ENCODE assay signal across 39 mouse cellular contexts in the genomic region with DNA sequence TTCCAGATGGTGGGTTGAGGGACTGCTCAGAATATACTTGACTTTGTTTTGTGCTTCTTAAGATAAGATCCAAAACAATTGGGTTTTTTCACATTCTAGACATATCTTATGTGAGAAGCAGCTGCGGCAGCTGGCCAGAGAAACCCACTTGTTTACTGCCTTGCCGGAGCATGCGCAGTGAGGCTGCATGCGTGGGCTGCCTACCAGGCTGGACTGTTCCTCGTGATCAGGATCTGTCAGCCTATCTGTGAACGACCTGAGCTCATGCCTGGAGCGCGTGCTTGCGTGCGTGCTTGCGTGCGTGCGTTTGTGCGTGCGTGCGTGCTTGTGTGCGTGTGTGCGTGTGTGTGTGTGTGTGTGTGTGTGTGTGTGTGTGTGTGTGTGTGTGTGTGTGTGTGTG. TPM values are rescaled to one million over a fixed set of nuclear protein-coding genes. Genes with fewer than 3 reads are reported as not detected.
DNase-seq lines count a peak whose midpoint lies in the region; TF ChIP-seq lines count a peak whose summit lies in the region.
"Not testable (repeated sequence)": the region's sequence is repeated elsewhere in the genome, so short reads cannot be mapped to it uniquely, and the experiment has no call there.
"Had no signal": no experiment of that assay in that cellular context is flagged by ENCODE, and none has a peak within 500 bp of the region (broad histone marks: within the 10 kb centered on the region; RNA-seq: fewer than 3 reads in every experiment).

No protein-coding gene starts in this region.

- peak; percentile 35 to 73 for DNase-seq in frontal cortex, adult 2 months (ENCODE audit: extremely low spot score in 1 of 2, low spot score in 1 of 2)
- DNase-seq in layer of hippocampus, adult 11-12 months (ENCODE audit: low spot score): peak; percentile 31
- DNase-seq in layer of hippocampus, adult 9-11 months: peak; percentile 70
- DNase-seq in left cerebral cortex, adult 8-10 months (ENCODE audit: low spot score in 2 of 2): peak; percentile 4 to 78
- peak; percentile 35 to 55 for DNase-seq in left cerebral cortex, postnatal 36 days (ENCODE audit: low spot score in 2 of 2)
- DNase-seq in right cerebral cortex, postnatal 10 days (ENCODE audit: low spot score in 2 of 2): peak; percentile 48 to 63

- H3K4me1 ChIP-seq in testis, adult 2 months (ENCODE audit: control insufficient read depth, insufficient read depth, low read length): not testable (repeated sequence)

- TF ChIP-seq POLR2A in testis, adult 2 months (IDR thresholded peaks at IDR 0.05; ENCODE audit: control insufficient read depth, low read depth, low read length): not testable (repeated sequence)

- not testable (repeated sequence) for H3K27ac ChIP-seq in testis, adult 2 months (ENCODE audit: control insufficient read depth, insufficient read depth, low read depth, low read length)

- peak overlapping the region; percentile 16 for H3K4me3 ChIP-seq in testis, adult 2 months (ENCODE audit: control insufficient read depth, low read depth, low read length)

- H3K27me3 ChIP-seq in testis, adult 2 months (ENCODE audit: control insufficient read depth, insufficient read depth, low read length): not testable (repeated sequence)

- H3K36me3 ChIP-seq in testis, adult 2 months (ENCODE audit: control insufficient read depth, insufficient read depth, low read length): not testable (repeated sequence)

- not testable (repeated sequence) for TF ChIP-seq CTCF in testis, adult 2 months (IDR thresholded peaks at IDR 0.05; ENCODE audit: control insufficient read depth, insufficient read depth, insufficient replicate concordance, low read depth, low read length)

- intact Hi-C loops in left cerebral cortex, postnatal 36 days (cut with DNase I): not testable (repeated sequence)

RNA-seq across cellular contexts. Expression of a gene that starts 1.4 kb away (rescaled TPM):
- 1.7 and 3.6 TPM in 2 replicates for polyA plus RNA-seq in frontal cortex, adult 2 months (2012; rRNA removed)
- total RNA-seq in left cerebral cortex, adult 8-10 months (2022): 1 to 10 TPM; 1.3 to 2.0 (median 1.7) TPM
- total RNA-seq in left cerebral cortex, postnatal 36 days (2021): 1 to 10 TPM in 1 of 2 experiments, under 1 TPM in 1; 0.79 to 1.0 TPM
- 0.29 and 3.1 TPM in 2 replicates for polyA plus RNA-seq in testis, adult 2 months (2012; rRNA removed)
- total RNA-seq: adrenal gland, adult 2 months; adrenal gland, postnatal 36 days; gastrocnemius, adult 18-20 months; gastrocnemius, postnatal 25 days; heart, adult 18-20 months; heart, postnatal 36 days; hindbrain, postnatal 0 days; megakaryocyte progenitor cell, adult 5-6 weeks had no signal
- polyA plus RNA-seq: activated CD4-positive, CD25-positive, alpha-beta regulatory T cell, adult 4 months; adrenal gland, adult 2 months; CD4-positive, CD25-positive, alpha-beta regulatory T cell, adult 4 months; cerebellum, adult 2 months; embryonic facial prominence, embryonic 14.5 days; erythroblast, embryonic 14.5 days; forebrain, embryonic 11.5 days; forebrain, embryonic 16.5 days; heart, embryonic 11.5 days; heart, embryonic 16.5 days; hindbrain, embryonic 12.5 days; hindbrain, postnatal 0 days; intestine, embryonic 15.5 days; kidney, adult 2 months; kidney, embryonic 16.5 days; limb, embryonic 13.5 days; liver, embryonic 11.5 days; liver, embryonic 16.5 days; lung, embryonic 15.5 days; midbrain, embryonic 10.5 days; midbrain, embryonic 15.5 days; neural tube, embryonic 15.5 days; spleen, adult 2 months; stomach, postnatal 0 days had no signal

RNA-seq across cellular contexts. Expression of a gene that starts 12.1 kb away (rescaled TPM):
- polyA plus RNA-seq in frontal cortex, adult 2 months (2012; rRNA removed): 0.06 TPM in 1 of 2 replicates, not detected in the other
- under 1 TPM in 2 of 4 experiments, not detected in 2; 0.35 to 0.44 TPM for total RNA-seq in left cerebral cortex, adult 8-10 months (2022)
- not detected for total RNA-seq in left cerebral cortex, postnatal 36 days (2021)
- polyA plus RNA-seq in testis, adult 2 months (2012; rRNA removed): 0.16 and 0.96 TPM in 2 replicates
- total RNA-seq: adrenal gland, adult 2 months; adrenal gland, postnatal 36 days; gastrocnemius, adult 18-20 months; gastrocnemius, postnatal 25 days; heart, adult 18-20 months; heart, postnatal 36 days; megakaryocyte progenitor cell, adult 5-6 weeks had no signal
- polyA plus RNA-seq: activated CD4-positive, CD25-positive, alpha-beta regulatory T cell, adult 4 months; adrenal gland, adult 2 months; CD4-positive, CD25-positive, alpha-beta regulatory T cell, adult 4 months; cerebellum, adult 2 months; embryonic facial prominence, embryonic 14.5 days; erythroblast, embryonic 14.5 days; forebrain, embryonic 11.5 days; heart, embryonic 11.5 days; heart, embryonic 16.5 days; intestine, embryonic 15.5 days; kidney, adult 2 months; kidney, embryonic 16.5 days; limb, embryonic 13.5 days; liver, embryonic 11.5 days; liver, embryonic 16.5 days; lung, embryonic 15.5 days; midbrain, embryonic 10.5 days; spleen, adult 2 months; stomach, postnatal 0 days had no signal

RNA-seq across cellular contexts. Expression of a gene that starts 21.9 kb away (rescaled TPM):
- polyA plus RNA-seq in frontal cortex, adult 2 months (2012; rRNA removed): not detected in 2 replicates
- not detected for total RNA-seq in left cerebral cortex, adult 8-10 months (2022)
- not detected for total RNA-seq in left cerebral cortex, postnatal 36 days (2021)
- not detected in 2 replicates for polyA plus RNA-seq in testis, adult 2 months (2012; rRNA removed)
- total RNA-seq: adrenal gland, adult 2 months; adrenal gland, postnatal 36 days; gastrocnemius, adult 18-20 months; gastrocnemius, postnatal 25 days; heart, adult 18-20 months; heart, postnatal 36 days; hindbrain, postnatal 0 days; layer of hippocampus, postnatal 25 days; megakaryocyte progenitor cell, adult 5-6 weeks had no signal
- polyA plus RNA-seq: activated CD4-positive, CD25-positive, alpha-beta regulatory T cell, adult 4 months; adrenal gland, adult 2 months; CD4-positive, CD25-positive, alpha-beta regulatory T cell, adult 4 months; cerebellum, adult 2 months; cortical plate, adult 2 months; erythroblast, embryonic 14.5 days; forebrain, embryonic 11.5 days; forebrain, embryonic 16.5 days; heart, embryonic 11.5 days; heart, embryonic 16.5 days; hindbrain, embryonic 12.5 days; hindbrain, postnatal 0 days; intestine, embryonic 15.5 days; kidney, adult 2 months; kidney, embryonic 16.5 days; limb, embryonic 13.5 days; liver, embryonic 11.5 days; liver, embryonic 16.5 days; lung, embryonic 15.5 days; midbrain, embryonic 10.5 days; midbrain, embryonic 15.5 days; neural tube, embryonic 15.5 days; spleen, adult 2 months; stomach, postnatal 0 days had no signal

RNA-seq across cellular contexts. Expression of a gene that starts 27.3 kb away (rescaled TPM):
- not detected in 2 replicates for polyA plus RNA-seq in frontal cortex, adult 2 months (2012; rRNA removed)
- total RNA-seq in left cerebral cortex, adult 8-10 months (2022): under 1 TPM in 3 of 4 experiments, not detected in 1; 0.09 to 0.13 (median 0.11) TPM
- total RNA-seq in left cerebral cortex, postnatal 36 days (2021): under 1 TPM in 1 of 2 experiments, not detected in 1; 0.11 TPM
- polyA plus RNA-seq in testis, adult 2 months (2012; rRNA removed): 0.35 TPM in 1 of 2 replicates, not detected in the other
- total RNA-seq: adrenal gland, adult 2 months; adrenal gland, postnatal 36 days; gastrocnemius, adult 18-20 months; gastrocnemius, postnatal 25 days; heart, adult 18-20 months; heart, postnatal 36 days; hindbrain, postnatal 0 days; megakaryocyte progenitor cell, adult 5-6 weeks had no signal
- polyA plus RNA-seq: activated CD4-positive, CD25-positive, alpha-beta regulatory T cell, adult 4 months; adrenal gland, adult 2 months; CD4-positive, CD25-positive, alpha-beta regulatory T cell, adult 4 months; cerebellum, adult 2 months; cortical plate, adult 2 months; embryonic facial prominence, embryonic 14.5 days; erythroblast, embryonic 14.5 days; forebrain, embryonic 11.5 days; forebrain, embryonic 16.5 days; heart, embryonic 11.5 days; heart, embryonic 16.5 days; hindbrain, embryonic 12.5 days; hindbrain, postnatal 0 days; intestine, embryonic 15.5 days; kidney, adult 2 months; kidney, embryonic 16.5 days; limb, embryonic 13.5 days; liver, embryonic 11.5 days; liver, embryonic 16.5 days; lung, embryonic 15.5 days; midbrain, embryonic 10.5 days; midbrain, embryonic 15.5 days; neural tube, embryonic 15.5 days; spleen, adult 2 months; stomach, postnatal 0 days had no signal

RNA-seq across cellular contexts. Expression of a gene that starts 31.7 kb away (rescaled TPM):
- not detected in 2 replicates for polyA plus RNA-seq in frontal cortex, adult 2 months (2012; rRNA removed)
- not detected for total RNA-seq in left cerebral cortex, adult 8-10 months (2022)
- not detected for total RNA-seq in left cerebral cortex, postnatal 36 days (2021)
- not detected in 2 replicates for polyA plus RNA-seq in testis, adult 2 months (2012; rRNA removed)
- total RNA-seq: adrenal gland, adult 2 months; adrenal gland, postnatal 36 days; gastrocnemius, adult 18-20 months; gastrocnemius, postnatal 25 days; heart, adult 18-20 months; heart, postnatal 36 days; hindbrain, postnatal 0 days; layer of hippocampus, postnatal 25 days; megakaryocyte progenitor cell, adult 5-6 weeks had no signal
- polyA plus RNA-seq: activated CD4-positive, CD25-positive, alpha-beta regulatory T cell, adult 4 months; adrenal gland, adult 2 months; CD4-positive, CD25-positive, alpha-beta regulatory T cell, adult 4 months; cerebellum, adult 2 months; cortical plate, adult 2 months; embryonic facial prominence, embryonic 14.5 days; erythroblast, embryonic 14.5 days; forebrain, embryonic 11.5 days; forebrain, embryonic 16.5 days; heart, embryonic 11.5 days; hindbrain, embryonic 12.5 days; hindbrain, postnatal 0 days; intestine, embryonic 15.5 days; kidney, adult 2 months; kidney, embryonic 16.5 days; limb, embryonic 13.5 days; liver, embryonic 11.5 days; liver, embryonic 16.5 days; lung, embryonic 15.5 days; midbrain, embryonic 10.5 days; midbrain, embryonic 15.5 days; neural tube, embryonic 15.5 days; spleen, adult 2 months; stomach, postnatal 0 days had no signal
